Mouse (Mus musculus) frontal cortex, adult (tissue): Measurements from ENCODE around the gene Plxdc2.

Source experiments
- ATAC-seq: cut with Nextera tagmentation; 2 replicates; pipeline ENCODE4 v1.9.2; 2017; ENCODE audit warnings: mild to moderate bottlenecking, moderate library complexity, mixed read lengths; ENCODE audit not compliant: low TSS enrichment

Plxdc2 gene

GRCm38 (mm10) chr2:16414340-16414976 lies 58.4 kb downstream of the Plxdc2 start:
- ATAC-seq: no peak

- no peak for ATAC-seq
Measured at GRCm38 (mm10) chr2:16439030-16439429, 82.9 kb downstream of the Plxdc2 start.

DNA sequence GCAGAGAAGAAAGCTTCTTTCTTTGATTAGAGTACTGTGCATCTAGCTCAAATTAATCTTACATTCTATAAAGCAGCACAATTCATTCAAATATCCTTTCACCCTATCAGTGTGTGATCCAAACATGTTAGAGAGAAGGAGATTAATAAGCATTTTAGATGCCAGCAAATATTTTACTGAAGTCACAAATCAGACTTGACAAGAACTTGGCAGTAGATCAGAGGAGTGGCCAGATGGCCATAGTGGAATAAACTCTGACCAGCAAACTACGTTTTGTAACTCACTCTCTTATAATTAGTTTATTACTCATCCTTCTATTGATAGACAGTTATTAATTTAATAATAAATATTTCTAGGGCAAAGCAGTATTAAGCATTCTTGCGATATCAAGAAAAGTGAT lies 86.5 kb downstream of the Plxdc2 start:
- no peak for ATAC-seq

- ATAC-seq: no peak
Measured at GRCm38 (mm10) chr2:16447936-16448335, 91.8 kb downstream of the Plxdc2 start.

DNA sequence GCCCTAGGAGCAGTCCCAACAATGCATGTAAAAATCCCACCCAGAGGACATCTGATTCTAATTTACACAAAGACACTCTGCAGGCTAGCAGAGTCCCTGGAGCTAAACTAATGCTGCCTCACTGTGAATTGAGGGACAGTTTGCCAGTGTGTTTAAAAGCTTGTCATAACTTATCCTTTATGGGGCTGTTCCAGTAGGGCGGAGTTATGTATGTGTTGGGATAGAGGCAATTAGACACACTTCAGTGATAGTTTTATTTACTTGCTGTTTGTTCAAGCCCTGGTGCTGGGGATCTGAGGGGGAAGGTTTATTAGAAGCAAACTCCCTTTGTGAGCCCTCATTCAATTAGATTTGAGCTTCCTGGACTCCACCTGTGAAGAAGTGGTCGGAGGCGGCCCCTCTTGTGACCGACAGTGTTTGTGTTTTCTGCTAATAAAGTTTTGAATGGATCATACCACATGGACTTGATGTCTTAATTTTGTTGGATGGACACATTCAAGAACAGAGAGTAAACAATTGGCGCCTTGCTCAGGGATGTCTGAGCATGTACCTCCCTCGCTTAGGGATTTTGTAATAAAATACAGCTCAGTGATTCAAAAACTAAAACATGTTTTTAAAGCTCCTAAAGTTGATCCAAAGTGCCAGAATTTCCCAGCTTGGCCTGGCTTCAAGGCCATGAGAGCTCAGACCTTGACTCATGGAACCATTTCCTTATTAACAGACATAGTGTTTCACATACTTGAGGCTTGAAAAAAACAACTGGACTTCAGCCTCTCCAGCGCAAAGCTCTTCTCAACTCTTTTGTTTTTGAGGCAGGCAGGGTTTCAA lies 94.9 kb downstream of the Plxdc2 start:
- ATAC-seq: no peak

GRCm38 (mm10) chr2:16451666-16452009 lies 95.5 kb downstream of the Plxdc2 start:
- ATAC-seq: no peak

- no peak for ATAC-seq
Measured at GRCm38 (mm10) chr2:16452080-16452479, 96.0 kb downstream of the Plxdc2 start.

DNA sequence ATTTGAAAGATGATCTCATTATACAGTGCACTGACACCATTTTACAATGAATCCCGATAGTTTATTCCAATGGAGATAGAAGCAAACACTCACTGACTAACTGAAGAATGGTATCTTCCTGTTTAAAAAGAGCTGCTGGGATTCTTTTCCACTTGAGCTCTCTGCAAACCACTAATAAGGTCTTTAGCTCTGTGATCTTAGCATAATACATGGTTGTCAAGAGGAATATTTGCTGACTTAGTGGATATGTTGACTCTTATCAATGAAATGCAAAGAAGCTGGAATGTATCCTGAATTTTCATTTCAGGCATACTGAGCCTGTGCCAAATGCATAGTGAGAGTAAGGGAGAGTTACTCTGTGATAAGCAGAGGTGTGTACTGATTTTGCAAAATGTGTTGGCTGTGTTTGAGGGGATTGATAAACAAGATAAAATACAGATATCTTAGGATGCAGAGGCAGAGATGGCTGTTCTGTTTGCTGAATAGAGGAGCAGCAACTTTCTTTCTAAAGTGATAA lies 100.2 kb downstream of the Plxdc2 start:
- ATAC-seq: no peak

- peak; percentile 72 for ATAC-seq
Measured at GRCm38 (mm10) chr2:16459490-16459889, 103.4 kb downstream of the Plxdc2 start.

GRCm38 (mm10) chr2:16470099-16470498 lies 114.0 kb downstream of the Plxdc2 start:
- ATAC-seq: no peak

DNA sequence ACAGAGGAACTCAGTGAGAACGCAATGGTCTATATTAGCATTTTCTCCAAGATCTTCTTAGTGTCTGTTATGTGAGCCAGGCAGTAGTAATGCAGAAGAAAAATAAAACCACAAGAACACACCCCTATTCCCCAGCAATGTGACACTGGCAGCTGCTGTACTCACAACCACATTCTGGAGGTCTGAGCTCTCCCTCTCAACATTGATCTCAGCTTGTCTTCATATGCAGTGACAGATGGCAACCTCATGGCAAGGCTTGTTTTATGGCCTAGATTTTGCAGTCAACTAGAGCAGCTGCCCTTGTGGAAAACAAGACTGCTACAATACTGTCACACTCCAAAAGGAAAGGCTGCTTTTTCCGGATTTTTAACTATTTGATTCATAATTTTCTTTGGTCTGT lies 127.8 kb downstream of the Plxdc2 start:
- peak; percentile 78 for ATAC-seq

GRCm38 (mm10) chr2:16485970-16486369 lies 129.9 kb downstream of the Plxdc2 start:
- ATAC-seq: no peak

GRCm38 (mm10) chr2:16491242-16491641 lies 135.1 kb downstream of the Plxdc2 start:
- ATAC-seq: no peak

- ATAC-seq: no peak
Measured at GRCm38 (mm10) chr2:16502843-16503242, 146.7 kb downstream of the Plxdc2 start.

GRCm38 (mm10) chr2:16507540-16508230 lies 151.6 kb downstream of the Plxdc2 start:
- ATAC-seq: peak; percentile 85

DNA sequence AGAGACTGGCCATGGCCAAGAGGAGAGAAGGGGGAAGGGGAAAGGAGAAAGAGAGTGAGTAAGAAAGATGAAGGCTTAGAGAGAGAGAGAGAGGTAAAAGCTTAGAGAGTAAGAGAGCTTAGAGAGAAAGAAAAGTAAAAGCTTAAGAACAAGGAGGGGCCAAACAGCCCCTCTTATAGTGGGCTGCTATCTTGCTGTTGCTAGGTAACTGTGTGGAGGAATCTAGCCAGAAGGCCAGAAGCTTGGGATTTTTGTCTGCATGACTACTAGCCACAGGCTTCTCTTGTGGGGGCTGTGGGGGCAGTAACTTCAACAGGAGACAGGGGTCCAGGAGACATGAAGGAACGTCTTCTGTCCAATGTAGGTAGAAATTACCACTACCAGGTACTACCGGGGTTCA lies 162.0 kb downstream of the Plxdc2 start:
- no peak for ATAC-seq

DNA sequence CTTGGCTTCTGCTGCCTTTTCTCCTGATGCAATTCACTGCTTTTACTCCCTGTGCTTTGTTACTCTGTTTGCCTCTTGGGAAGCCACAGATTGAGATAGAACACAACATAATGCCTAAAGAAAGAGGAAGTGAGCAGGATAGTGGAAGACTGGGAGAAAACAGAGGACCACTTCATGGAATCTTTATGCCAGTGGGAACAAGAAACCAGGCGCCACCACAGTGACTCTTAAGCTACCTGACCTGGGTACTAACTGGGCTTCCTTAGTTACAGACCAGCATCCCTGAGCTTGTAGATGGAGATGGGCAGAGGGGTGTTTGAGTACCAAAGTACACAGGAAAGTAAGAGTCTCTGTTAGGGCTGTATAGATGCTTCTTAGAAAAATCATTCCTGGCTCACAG lies 167.3 kb downstream of the Plxdc2 start:
- no peak for ATAC-seq

DNA sequence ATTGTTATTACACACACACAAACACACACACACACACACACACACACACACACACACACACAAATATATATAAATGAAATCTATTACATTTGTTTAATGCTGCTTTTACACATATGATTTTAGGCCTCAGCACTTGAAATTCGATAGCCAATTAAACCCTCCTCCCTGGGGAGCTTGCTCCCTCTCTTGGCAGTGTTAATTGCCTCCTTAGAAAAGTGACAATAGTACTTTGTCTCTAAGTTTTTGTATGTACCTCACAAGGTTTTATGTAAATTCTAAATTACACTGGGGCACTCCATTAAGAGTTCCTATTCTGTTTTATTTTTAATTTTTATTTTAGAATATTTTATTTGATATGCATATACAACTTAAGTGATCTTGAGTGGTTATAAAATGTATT lies 176.1 kb downstream of the Plxdc2 start:
- no peak for ATAC-seq

DNA sequence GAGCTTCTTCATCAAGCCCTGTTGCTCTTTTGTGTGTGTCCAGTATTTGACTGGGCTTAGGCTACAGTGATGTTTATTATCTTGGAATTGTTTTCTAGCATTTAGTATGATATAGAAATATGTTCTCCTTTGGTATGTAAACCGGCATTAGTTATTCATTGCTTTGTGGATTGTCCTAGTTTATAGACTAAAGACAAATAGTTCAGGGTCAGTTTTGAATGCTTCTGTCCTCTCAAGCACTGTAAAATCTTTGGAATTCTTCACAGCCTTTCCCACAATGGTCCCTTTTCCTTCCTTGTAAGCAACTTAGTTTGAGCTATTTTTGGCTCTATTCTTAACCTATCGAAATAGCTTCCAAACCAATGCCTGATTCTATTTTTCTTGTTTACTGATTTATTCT lies 178.5 kb downstream of the Plxdc2 start:
- ATAC-seq: no peak

DNA sequence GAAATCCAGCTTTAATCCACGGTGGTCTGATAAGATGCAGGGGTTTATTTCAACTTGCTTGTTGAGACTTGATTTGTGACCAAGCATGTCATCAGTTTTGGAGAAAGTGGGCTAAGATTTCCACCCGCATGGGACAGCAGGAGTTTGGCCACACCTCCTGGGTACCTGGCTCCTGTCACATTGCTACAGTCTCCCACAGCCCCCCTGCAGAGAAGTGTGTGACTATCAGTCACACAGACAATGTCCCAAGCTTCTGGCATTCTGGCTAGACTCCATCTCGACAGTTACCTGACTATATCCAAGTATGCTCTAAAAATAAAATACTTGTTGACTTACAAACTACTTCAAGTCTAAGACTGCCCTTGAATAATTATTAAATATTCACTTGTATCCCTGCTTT lies 185.1 kb downstream of the Plxdc2 start:
- ATAC-seq: no peak

GRCm38 (mm10) chr2:16545207-16545606 lies 189.1 kb downstream of the Plxdc2 start:
- ATAC-seq: no peak

DNA sequence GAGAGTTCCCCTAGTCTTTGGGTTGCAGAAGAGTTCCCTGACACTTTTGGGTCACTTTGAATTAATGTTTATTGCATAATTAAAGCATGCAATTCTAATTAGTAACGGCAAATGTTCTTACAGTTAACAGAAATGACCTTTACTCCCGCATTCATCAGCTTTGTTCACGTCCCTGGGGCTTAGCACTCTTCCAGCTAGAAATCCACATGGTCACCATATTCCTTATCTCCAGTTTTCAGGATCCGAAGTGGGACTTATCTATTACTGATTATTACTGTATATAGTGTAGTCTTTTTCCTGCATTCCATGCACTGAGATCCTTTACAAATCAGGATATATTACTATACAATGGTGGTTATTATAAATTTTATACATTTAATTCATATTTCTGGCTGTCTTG lies 203.2 kb downstream of the Plxdc2 start:
- no peak for ATAC-seq

DNA sequence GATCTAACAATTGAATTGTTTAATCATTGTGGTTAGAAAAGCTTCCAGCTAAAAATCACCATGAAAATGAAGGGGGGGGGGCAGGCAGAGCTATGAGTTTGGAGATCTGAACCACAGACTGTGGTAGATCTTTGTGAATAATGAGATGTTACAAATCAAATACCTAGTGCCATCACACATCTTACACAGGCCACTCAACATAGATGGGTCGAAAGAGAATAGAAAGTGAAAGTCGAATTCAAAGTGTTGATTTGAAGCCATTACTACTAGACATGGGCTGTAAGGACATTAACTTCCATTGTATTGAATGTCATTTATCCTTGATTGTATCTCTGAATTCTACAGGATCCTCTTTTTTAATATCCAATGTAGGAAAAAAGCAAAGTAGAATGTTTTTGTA lies 212.2 kb downstream of the Plxdc2 start:
- no peak for ATAC-seq
